In the genomic region with DNA sequence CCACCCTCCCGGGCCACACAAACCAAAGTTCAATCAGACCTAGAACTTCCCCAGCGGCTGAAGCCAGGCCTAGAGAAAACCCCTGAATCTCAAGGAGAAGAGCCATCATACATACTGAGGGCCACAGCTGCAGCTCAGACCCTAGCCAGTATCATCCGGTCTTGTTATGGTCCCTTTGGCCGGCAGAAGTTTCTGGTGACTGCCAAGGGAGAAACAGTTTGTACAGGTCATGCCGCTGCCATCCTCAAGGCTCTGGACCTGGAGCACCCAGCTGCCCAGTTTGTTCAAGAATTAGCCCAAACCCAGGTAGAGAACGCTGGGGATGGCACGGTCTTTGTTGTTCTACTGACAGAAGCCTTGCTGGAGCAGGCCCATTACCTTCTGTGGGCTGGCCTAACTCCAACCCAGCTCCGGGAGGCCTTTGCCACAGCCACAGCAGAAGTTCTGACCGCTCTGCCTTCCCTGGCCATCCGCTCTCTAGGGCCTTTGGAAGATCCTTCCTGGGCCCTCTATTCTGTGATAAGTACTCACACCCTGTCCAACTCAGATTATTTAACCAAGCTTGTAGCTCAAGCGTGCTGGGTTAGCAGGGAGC, we compare ENCODE assay signal across 31 mouse cellular contexts. TPM values are rescaled to one million over a fixed set of nuclear protein-coding genes. Genes with fewer than 3 reads are reported as not detected.
"Had no signal": no experiment of that assay in that cellular context is flagged by ENCODE, and none has a peak within 500 bp of the region (broad histone marks: within the 10 kb centered on the region; RNA-seq: fewer than 3 reads in every experiment).

No protein-coding gene starts in this region.

- H3K4me3 ChIP-seq: hindbrain, embryonic 13.5 days; hindbrain, embryonic 15.5 days; intestine, embryonic 15.5 days; kidney, embryonic 15.5 days; limb, embryonic 10.5 days; limb, embryonic 12.5 days; liver, embryonic 13.5 days; liver, embryonic 15.5 days had no signal

- H3K36me3 ChIP-seq: hindbrain, embryonic 13.5 days; hindbrain, embryonic 15.5 days; intestine, embryonic 15.5 days; kidney, embryonic 15.5 days; limb, embryonic 10.5 days; limb, embryonic 12.5 days; liver, embryonic 13.5 days; liver, embryonic 15.5 days had no signal

- DNase-seq: gastrocnemius, postnatal 14 days; gastrocnemius, postnatal 36 days; heart, adult 18-20 months; heart, postnatal 10 days; heart, postnatal 36 days; kidney, adult 11 months; kidney, adult 2 months; kidney, adult 9 months; kidney, postnatal 14 days; kidney, postnatal 36 days; layer of hippocampus, adult 9-11 months; layer of hippocampus, postnatal 36 days; liver; liver, embryonic 13.5 days had no signal

- H3K27me3 ChIP-seq: hindbrain, embryonic 13.5 days; hindbrain, embryonic 15.5 days; intestine, embryonic 15.5 days; kidney, embryonic 15.5 days; limb, embryonic 12.5 days; liver, embryonic 13.5 days; liver, embryonic 15.5 days had no signal

- H3K4me2 ChIP-seq: heart, embryonic 11.5 days; hindbrain, embryonic 13.5 days; hindbrain, embryonic 15.5 days; intestine, embryonic 15.5 days; kidney, embryonic 15.5 days; limb, embryonic 12.5 days; liver, embryonic 11.5 days; liver, embryonic 13.5 days; liver, embryonic 15.5 days had no signal

- H3K9ac ChIP-seq: hindbrain, embryonic 13.5 days; hindbrain, embryonic 15.5 days; intestine, embryonic 15.5 days; kidney, embryonic 15.5 days; limb, embryonic 12.5 days; liver, embryonic 13.5 days; liver, embryonic 15.5 days had no signal

- H3K9me3 ChIP-seq: hindbrain, embryonic 13.5 days; hindbrain, embryonic 15.5 days; intestine, embryonic 15.5 days; kidney, embryonic 15.5 days; limb, embryonic 10.5 days; limb, embryonic 12.5 days; liver, embryonic 13.5 days; liver, embryonic 15.5 days had no signal

- ATAC-seq: hindbrain, postnatal 0 days; intestine, embryonic 15.5 days had no signal

- H3K27ac ChIP-seq: hindbrain, embryonic 13.5 days; hindbrain, embryonic 15.5 days; hindbrain, postnatal 0 days; intestine, embryonic 15.5 days; kidney, embryonic 15.5 days; kidney, postnatal 0 days; limb, embryonic 10.5 days; limb, embryonic 12.5 days; liver, embryonic 13.5 days; liver, embryonic 15.5 days had no signal

- H3K4me1 ChIP-seq: hindbrain, embryonic 13.5 days; hindbrain, embryonic 15.5 days; intestine, embryonic 15.5 days; kidney, embryonic 15.5 days; limb, embryonic 10.5 days; limb, embryonic 12.5 days; liver, embryonic 13.5 days; liver, embryonic 15.5 days had no signal

RNA-seq across cellular contexts. Expression of gene Cct8l1, which starts 0.5 kb away (rescaled TPM):
- total RNA-seq: gastrocnemius, postnatal 14 days; heart, postnatal 10 days; hematopoietic stem cell, adult 5-6 weeks; hindbrain, postnatal 0 days; layer of hippocampus, postnatal 14 days; left cerebral cortex, postnatal 14 days had no signal
- polyA plus RNA-seq: heart, embryonic 11.5 days; heart, embryonic 14.5 days; hindbrain, embryonic 11.5 days; hindbrain, postnatal 0 days; intestine, embryonic 15.5 days; kidney, embryonic 15.5 days; kidney, postnatal 0 days; large intestine, adult 2 months; limb, embryonic 10.5 days; limb, embryonic 12.5 days; liver, embryonic 11.5 days; liver, embryonic 13.5 days had no signal
